Mouse (Mus musculus) ES-Bruce4 (cell line): ENCODE data around the gene Hsd17b1. TPM values are rescaled to one million over a fixed set of nuclear protein-coding genes. Genes with fewer than 3 reads are reported as not detected.

Experiments
- H3K27ac ChIP-seq: 2 replicates; pipeline ENCODE4 v1.5.1; 2012; ENCODE audit warnings: low read length, inconsistent platforms; ENCODE audit not compliant: insufficient read depth
- H3K27me3 ChIP-seq: 2 replicates; pipeline ENCODE4 v1.6.1; 2012; ENCODE audit warnings: mild to moderate bottlenecking, low read length, inconsistent platforms; ENCODE audit not compliant: control insufficient read depth, poor library complexity, insufficient read depth, severe bottlenecking
- H3K36me3 ChIP-seq: 2 replicates; pipeline ENCODE4 v1.6.1; 2012; ENCODE audit warnings: inconsistent platforms, mild to moderate bottlenecking, low read length, moderate library complexity; ENCODE audit not compliant: control insufficient read depth, poor library complexity, insufficient read depth, severe bottlenecking
- H3K4me1 ChIP-seq: one replicate; pipeline ENCODE4 v1.8.1; 2011; ENCODE audit warnings: low read length; ENCODE audit not compliant: control insufficient read depth, insufficient read depth
- H3K4me3 ChIP-seq: 2 replicates; pipeline ENCODE4 v1.5.1; 2011; ENCODE audit warnings: low read depth, mild to moderate bottlenecking, low read length
- H3K9ac ChIP-seq: 2 replicates; pipeline ENCODE4 v1.6.1; 2012; ENCODE audit warnings: low read depth, mild to moderate bottlenecking, inconsistent platforms; ENCODE audit not compliant: poor library complexity, severe bottlenecking
- H3K9me3 ChIP-seq: replicated peaks from 2 replicates; pipeline ENCODE4 v1.6.1; 2012; ENCODE audit warnings: mild to moderate bottlenecking, low read length, inconsistent platforms; ENCODE audit not compliant: control insufficient read depth, poor library complexity, insufficient read depth, severe bottlenecking
- CTCF ChIP-seq: IDR thresholded peaks from one replicate; pipeline ENCODE4 v1.8.1; 2011; ENCODE audit warnings: low read depth, low read length
- EP300 ChIP-seq: IDR thresholded peaks from 2 replicates; pipeline ENCODE4 v1.6.1; 2011; ENCODE audit warnings: low read depth, low read length; ENCODE audit not compliant: insufficient read depth
- POLR2A ChIP-seq: IDR thresholded peaks from one replicate; pipeline ENCODE4 v1.8.1; 2011; ENCODE audit warnings: low read length; ENCODE audit not compliant: insufficient read depth
- polyA plus RNA-seq: library from polyadenylated mRNA; stranded (reverse); fragments of >200 nt; gene quantifications from 2 replicates; pipeline ENCODE4 v1.2.4, GENCODE M21; 2011; ENCODE audit warnings: low read depth; ENCODE audit not compliant: missing spikeins, insufficient read depth, insufficient read length

The Hsd17b1 gene
- polyA plus RNA-seq, 1 experiment = 1.0 TPM

- Histone ChIP-seq H3K27ac (no peak overlapping the region), H3K27me3 (no peaks in the 10 kb centered on the region), H3K9ac (no peak overlapping the region; the same call in 1 of the 2 replicates), H3K36me3 (no peaks in the 10 kb centered on the region), H3K4me3 (peak overlapping the region; percentile 47), H3K9me3 (no peaks in the 10 kb centered on the region), H3K4me1 (peaks cover 4% of the 10 kb centered on the region)
- TF ChIP-seq CTCF = peak; percentile 95
- no peak for TF ChIP-seq POLR2A
- TF ChIP-seq EP300 = no peak
Observed at GRCm38 (mm10) chr11:101066549-101067412, 11.4 kb upstream of the Hsd17b1 start.

GRCm38 (mm10) chr11:101069391-101070188 lies 8.6 kb upstream of the Hsd17b1 start, which contains the start of gene Naglu:
Gene Naglu (plus strand): TSS chr11:101070012.
- peak; percentile 47 for TF ChIP-seq POLR2A
- no peak for TF ChIP-seq CTCF
- no peaks in the 10 kb centered on the region for H3K27me3 ChIP-seq
- H3K27ac ChIP-seq = no peak within 1 kb of the TSS
- peak within 1 kb of the TSS; percentile 81 for H3K4me3 ChIP-seq
- no peaks in the 10 kb centered on the region for H3K36me3 ChIP-seq
- H3K9me3 ChIP-seq = no peaks in the 10 kb centered on the region
- H3K4me1 ChIP-seq = no peaks in the 10 kb centered on the region
- peak within 1 kb of the TSS; percentile 77 for H3K9ac ChIP-seq

- no peaks in the 10 kb centered on the region for H3K27me3 ChIP-seq
- H3K4me3 ChIP-seq = peak overlapping the region; percentile 81
- no peaks in the 10 kb centered on the region for H3K4me1 ChIP-seq
- H3K36me3 ChIP-seq = no peaks in the 10 kb centered on the region
- TF ChIP-seq CTCF = no peak
- TF ChIP-seq POLR2A = no peak
- TF ChIP-seq EP300 = no peak
- no peaks in the 10 kb centered on the region for H3K9me3 ChIP-seq
- H3K27ac ChIP-seq = no peak overlapping the region
- peak overlapping the region; percentile 77 for H3K9ac ChIP-seq
Observed at GRCm38 (mm10) chr11:101070189-101070527, 8.1 kb upstream of the Hsd17b1 start.

- H3K9ac ChIP-seq = no peak overlapping the region
- TF ChIP-seq CTCF (no peak), POLR2A (no peak), EP300 (no peak)
- H3K27ac ChIP-seq = no peak overlapping the region
- no peaks in the 10 kb centered on the region for H3K4me1 ChIP-seq
- no peaks in the 10 kb centered on the region for H3K27me3 ChIP-seq
- H3K9me3 ChIP-seq = no peaks in the 10 kb centered on the region
- H3K36me3 ChIP-seq = no peaks in the 10 kb centered on the region
- no peak overlapping the region for H3K4me3 ChIP-seq
Observed at GRCm38 (mm10) chr11:101070987-101071386, 7.2 kb upstream of the Hsd17b1 start.

GRCm38 (mm10) chr11:101071810-101072428 lies 6.3 kb upstream of the Hsd17b1 start:
- H3K36me3 ChIP-seq = no peaks in the 10 kb centered on the region
- no peaks in the 10 kb centered on the region for H3K4me1 ChIP-seq
- no peaks in the 10 kb centered on the region for H3K27me3 ChIP-seq
- TF ChIP-seq CTCF = no peak
- TF ChIP-seq EP300 = no peak
- no peak for TF ChIP-seq POLR2A
- H3K27ac ChIP-seq = no peak overlapping the region
- H3K9me3 ChIP-seq = no peaks in the 10 kb centered on the region
- no peak overlapping the region for H3K4me3 ChIP-seq
- no peak overlapping the region for H3K9ac ChIP-seq
